Mouse (Mus musculus) forebrain, embryonic 16.5 days (tissue): ENCODE measurements at regions not wholly inside any gene's neighbourhood (a gene's known extent, or its start where the extent isn't known, plus 50 kb on each side); places are given as distances from the start of the nearest gene placed in this dataset.
"Not testable (repeated sequence)": the region's sequence is repeated elsewhere in the genome, so short reads cannot be mapped to it uniquely, and the experiment has no call there.

ENCODE experiments used
- ATAC-seq: fragments of 200-750 bp; cut with Nextera tagmentation; 2 replicates; pipeline ENCODE4 v1.8.0; 2017; ENCODE audit warnings: mild to moderate bottlenecking, moderate library complexity
- H3K27ac ChIP-seq: fragments of 300-500 bp; sonication (generic); 2 replicates; pipeline ENCODE4 v1.5.1; 2014; ENCODE audit warnings: low read length, control low read depth
- H3K27me3 ChIP-seq: fragments of 300-500 bp; sonication (generic); replicated peaks from 2 replicates; pipeline ENCODE4 v1.6.1; 2014; ENCODE audit warnings: low read length; ENCODE audit not compliant: control insufficient read depth, insufficient read depth
- H3K36me3 ChIP-seq: fragments of 300-500 bp; sonication (generic); 2 replicates; pipeline ENCODE4 v1.6.1; 2014; ENCODE audit not compliant: control insufficient read depth, insufficient read depth
- H3K4me1 ChIP-seq: fragments of 300-500 bp; sonication (generic); replicated peaks from 2 replicates; pipeline ENCODE4 v1.6.1; 2014; ENCODE audit warnings: low read length; ENCODE audit not compliant: control insufficient read depth, insufficient read depth
- H3K4me2 ChIP-seq: fragments of 300-500 bp; sonication (generic); 2 replicates; pipeline ENCODE4 v1.6.1; 2014; ENCODE audit warnings: mild to moderate bottlenecking, low read length, control low read depth
- H3K4me3 ChIP-seq: fragments of 300-500 bp; sonication (generic); replicated peaks from 2 replicates; pipeline ENCODE4 v1.5.1; 2014; ENCODE audit warnings: mild to moderate bottlenecking, low read length, control low read depth
- H3K9ac ChIP-seq: fragments of 300-500 bp; sonication (generic); replicated peaks from 2 replicates; pipeline ENCODE4 v1.6.1; 2014; ENCODE audit warnings: low read depth, low read length, control low read depth
- H3K9me3 ChIP-seq: fragments of 300-500 bp; sonication (generic); 2 replicates; pipeline ENCODE4 v1.6.1; 2016; ENCODE audit warnings: low read length; ENCODE audit not compliant: control insufficient read depth
- WGBS: fragments of 180-500 bp; shearing (Covaris S2); extraction: QIAGEN DNeasy Blood & Tissue Kit; methylation state at CpG from one replicate; pipeline ENCODE4 v1.1.7; 2014; 5-methylcytosine and 5-hydroxymethylcytosine counted together

DNA sequence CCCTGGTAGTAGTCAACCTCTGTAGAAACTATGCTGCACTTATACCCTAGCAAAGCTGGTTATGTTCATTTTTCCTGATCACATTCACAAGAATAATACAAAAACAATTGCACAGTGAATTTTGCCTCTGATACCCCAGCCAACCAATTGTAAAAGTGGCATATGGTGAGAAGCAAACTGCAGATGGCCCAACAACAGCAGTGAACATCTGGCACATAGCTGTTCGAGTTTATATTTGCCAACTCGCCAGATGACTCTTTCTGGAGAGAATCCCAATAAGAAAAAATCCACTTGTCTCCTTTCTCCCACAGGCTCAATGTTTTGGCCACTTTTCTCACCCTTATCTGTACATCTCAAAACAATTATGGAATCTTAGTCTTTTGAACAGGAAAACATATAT lies 196.5 kb upstream of the Grik2 start:
- no peaks in the 10 kb centered on the region for H3K9me3 ChIP-seq

GRCm38 (mm10) chr10:49952434-49952833 lies 163.9 kb upstream of the Grik2 start:
- no peak for ATAC-seq
- no peaks in the 10 kb centered on the region for H3K36me3 ChIP-seq
- H3K9ac ChIP-seq: no peak overlapping the region
- H3K27ac ChIP-seq: no peak overlapping the region
- no peaks in the 10 kb centered on the region for H3K27me3 ChIP-seq
- H3K4me2 ChIP-seq: no peak overlapping the region
- no peak overlapping the region for H3K4me3 ChIP-seq
- H3K4me1 ChIP-seq: no peaks in the 10 kb centered on the region
- H3K9me3 ChIP-seq: no peaks in the 10 kb centered on the region

More for the DNA sequence above, 196.5 kb upstream of the Grik2 start:
- Histone ChIP-seq H3K4me3 (no peak overlapping the region), H3K27ac (no peak overlapping the region), H3K27me3 (no peaks in the 10 kb centered on the region), H3K4me1 (no peaks in the 10 kb centered on the region), H3K4me2 (no peak overlapping the region), H3K36me3 (no peaks in the 10 kb centered on the region), H3K9ac (no peak overlapping the region)
- WGBS: 65% methylated on average over 2 of the region's 2 CpGs
- peak; percentile 75 for ATAC-seq

DNA sequence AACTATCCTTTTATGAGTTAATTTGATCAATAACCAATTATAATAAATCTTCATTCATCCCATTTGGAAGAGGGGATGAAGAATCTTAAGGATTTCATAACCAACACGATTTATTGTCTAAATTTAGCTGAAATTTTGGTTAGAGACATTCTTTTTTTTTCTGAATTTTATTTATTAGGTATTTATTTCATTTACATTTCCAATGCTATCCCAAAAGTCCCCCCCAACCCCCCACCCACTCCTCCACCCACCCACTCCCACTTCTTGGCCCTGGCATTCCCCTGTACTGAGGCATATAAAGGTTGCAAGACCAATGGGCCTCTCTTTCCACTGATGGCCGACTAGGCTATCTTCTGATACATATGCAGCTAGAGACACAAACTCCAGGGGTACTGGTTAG lies 148.7 kb upstream of the Grik2 start:
- not testable (repeated sequence) for H3K4me3 ChIP-seq, H3K36me3 ChIP-seq, H3K9ac ChIP-seq, H3K4me2 ChIP-seq, H3K9me3 ChIP-seq, H3K4me1 ChIP-seq, H3K27me3 ChIP-seq, H3K27ac ChIP-seq
- peak; percentile 45; the same call in 1 of the 2 replicates for ATAC-seq
- WGBS: 83% methylated on average over 2 of the region's 2 CpGs

DNA sequence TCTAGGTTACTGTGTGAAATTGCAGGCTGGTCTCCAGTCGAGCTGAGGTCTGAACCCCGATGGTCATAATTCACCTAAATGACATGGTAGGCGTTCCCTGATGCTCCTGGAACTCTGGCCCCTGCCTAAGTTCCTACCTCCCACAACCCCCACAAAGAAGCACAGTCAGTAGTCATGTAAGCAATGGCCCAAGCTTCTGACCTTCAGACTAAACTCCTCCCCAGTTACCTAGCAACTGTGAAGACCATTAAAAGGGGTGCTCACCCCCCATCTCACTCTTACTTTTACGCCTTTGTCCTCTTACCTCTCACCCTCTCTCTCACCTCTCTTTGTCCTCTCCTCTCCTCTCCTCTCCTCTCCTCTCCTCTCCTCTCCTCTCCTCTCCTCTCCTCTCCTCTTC lies 120.6 kb upstream of the Grik2 start:
- H3K36me3 ChIP-seq, H3K4me3 ChIP-seq, ATAC-seq, H3K9me3 ChIP-seq, H3K4me1 ChIP-seq, H3K4me2 ChIP-seq, H3K27ac ChIP-seq, H3K9ac ChIP-seq, H3K27me3 ChIP-seq: not testable (repeated sequence)
- WGBS: 91% methylated on average over 4 of the region's 4 CpGs

DNA sequence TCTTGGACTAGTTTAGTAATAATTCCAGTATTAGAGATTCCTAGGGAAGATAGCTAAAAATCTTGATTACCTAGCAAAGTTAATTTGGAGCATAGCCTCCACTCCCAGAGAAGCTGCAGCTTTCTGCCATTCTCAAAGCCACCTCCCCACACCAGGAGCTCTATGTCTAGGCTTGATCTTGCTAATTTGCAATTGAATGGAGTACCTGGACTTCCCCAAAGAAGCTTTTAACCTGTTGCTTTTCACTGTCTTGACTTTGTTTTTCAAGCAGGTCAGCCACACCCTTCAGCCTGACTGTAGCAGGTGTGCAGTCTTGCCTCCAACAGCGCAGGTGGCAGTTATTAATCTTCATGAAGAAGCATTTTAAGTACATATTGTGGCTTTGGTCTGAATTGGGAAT lies 119.6 kb upstream of the Grik2 start:
- not testable (repeated sequence) for ATAC-seq

DNA sequence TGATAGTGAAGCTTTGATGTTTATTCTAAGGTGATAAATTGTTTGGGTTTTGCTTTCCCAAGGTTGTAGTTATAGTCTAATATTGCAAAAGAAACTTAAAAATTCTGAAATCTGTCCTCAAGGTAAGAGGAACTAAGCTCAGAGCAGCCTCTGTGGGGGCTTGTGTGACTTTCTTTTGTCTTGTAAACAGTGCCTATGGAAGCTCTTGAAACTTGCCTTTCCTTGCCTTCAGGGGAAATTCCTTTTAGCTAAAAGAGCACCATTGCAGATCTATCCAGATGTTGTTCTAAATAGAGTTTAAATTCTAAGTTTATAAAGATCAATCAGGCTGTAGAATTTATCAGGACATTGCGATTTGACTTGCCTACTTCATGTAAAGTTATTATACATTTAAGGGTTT lies 116.1 kb upstream of the Grik2 start:
- WGBS: 88% methylated on average over 1 of the region's 1 CpGs
- not testable (repeated sequence) for H3K9ac ChIP-seq, ATAC-seq

More for the DNA sequence above, 119.6 kb upstream of the Grik2 start:
- not testable (repeated sequence) for H3K9me3 ChIP-seq, H3K36me3 ChIP-seq, H3K4me3 ChIP-seq, H3K27ac ChIP-seq, H3K9ac ChIP-seq, H3K4me1 ChIP-seq, H3K27me3 ChIP-seq, H3K4me2 ChIP-seq
- 81% methylated on average over 1 of the region's 1 CpGs for WGBS

DNA sequence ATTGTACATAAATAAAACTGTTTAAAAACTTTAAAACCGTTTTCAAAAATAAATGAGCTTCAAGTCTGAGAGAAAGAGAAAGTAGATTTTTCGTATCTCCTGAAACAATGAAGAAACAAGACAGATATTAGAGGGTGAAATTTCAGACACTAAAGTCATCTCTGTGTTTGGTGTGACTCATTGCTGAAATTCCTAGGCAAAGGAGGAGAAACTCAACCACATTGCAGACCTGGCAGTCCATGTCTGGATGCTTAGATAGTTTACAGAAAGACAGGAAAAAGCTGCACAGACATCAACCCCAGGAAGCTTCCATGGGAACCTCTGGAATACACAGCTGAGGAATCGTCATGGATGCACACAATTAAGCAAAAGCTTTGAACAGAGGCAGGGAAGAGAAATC lies 106.9 kb upstream of the Grik2 start:
- Histone ChIP-seq H3K4me1 (no peaks in the 10 kb centered on the region), H3K27me3 (no peaks in the 10 kb centered on the region), H3K27ac (no peak overlapping the region), H3K4me2 (no peak overlapping the region), H3K4me3 (no peak overlapping the region), H3K9ac (no peak overlapping the region), H3K9me3 (no peaks in the 10 kb centered on the region), H3K36me3 (no peaks in the 10 kb centered on the region)
- ATAC-seq: no peak
- WGBS: 80% methylated on average over 3 of the region's 3 CpGs

More for the DNA sequence above, 116.1 kb upstream of the Grik2 start:
- not testable (repeated sequence) for H3K4me2 ChIP-seq, H3K36me3 ChIP-seq, H3K27ac ChIP-seq, H3K9me3 ChIP-seq, H3K27me3 ChIP-seq, H3K4me1 ChIP-seq, H3K4me3 ChIP-seq

- Histone ChIP-seq H3K36me3 (no peaks in the 10 kb centered on the region), H3K4me3 (no peak overlapping the region), H3K9ac (no peak overlapping the region), H3K27ac (no peak overlapping the region), H3K4me2 (no peak overlapping the region), H3K27me3 (no peaks in the 10 kb centered on the region), H3K9me3 (no peaks in the 10 kb centered on the region), H3K4me1 (no peaks in the 10 kb centered on the region)
- WGBS: 72% methylated on average over 2 of the region's 2 CpGs
- no peak for ATAC-seq
These were observed 95.5 kb upstream of the Grik2 start for GRCm38 (mm10) chr10:49884106-49884505.

DNA sequence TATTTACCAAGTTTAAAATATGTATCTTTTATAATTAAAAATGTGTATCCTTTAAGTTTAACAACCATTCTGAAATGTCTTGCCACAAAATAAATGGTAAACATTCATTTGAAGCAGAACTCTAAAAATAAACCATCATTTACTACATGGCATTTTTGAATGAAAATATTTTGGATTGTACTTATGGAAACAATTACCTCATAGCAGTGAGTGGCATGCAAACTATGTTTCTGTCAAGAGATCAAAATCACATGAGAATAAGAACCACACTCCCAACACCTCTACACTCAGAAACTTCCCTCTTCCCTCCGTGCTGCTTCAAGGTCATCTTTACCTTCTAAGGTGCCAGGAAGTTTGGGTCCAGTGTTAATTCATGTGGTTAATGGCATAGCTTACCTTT lies 94.9 kb upstream of the Grik2 start:
- Histone ChIP-seq H3K27ac (no peak overlapping the region), H3K4me1 (no peaks in the 10 kb centered on the region), H3K9ac (no peak overlapping the region), H3K9me3 (no peaks in the 10 kb centered on the region), H3K4me3 (no peak overlapping the region), H3K36me3 (no peaks in the 10 kb centered on the region), H3K27me3 (no peaks in the 10 kb centered on the region), H3K4me2 (no peak overlapping the region)
- 87% methylated on average over 1 of the region's 1 CpGs for WGBS
- ATAC-seq: no peak

DNA sequence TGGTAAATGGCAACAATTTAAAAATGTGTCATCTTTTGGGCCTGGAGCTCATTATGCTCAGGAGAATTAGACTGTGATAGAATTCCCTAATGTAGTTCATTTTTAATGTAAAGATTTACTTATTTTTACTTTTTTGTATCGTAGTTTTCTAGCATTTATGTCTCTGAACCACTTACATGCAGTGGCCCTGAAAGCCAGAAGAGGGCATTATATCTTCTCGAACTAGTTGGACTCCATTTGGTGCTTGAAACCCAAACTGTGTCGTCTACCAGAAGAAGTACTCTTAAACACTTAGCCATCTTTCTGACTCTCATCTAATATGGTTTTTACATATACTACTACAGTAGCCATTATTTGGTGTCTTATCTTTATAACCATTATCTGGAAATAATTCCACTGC lies 75.2 kb upstream of the Grik2 start:
- no peaks in the 10 kb centered on the region for H3K9me3 ChIP-seq
- ATAC-seq: no peak
- no peak overlapping the region for H3K4me3 ChIP-seq
- no peak overlapping the region for H3K4me2 ChIP-seq
- H3K4me1 ChIP-seq: no peaks in the 10 kb centered on the region
- H3K27me3 ChIP-seq: no peaks in the 10 kb centered on the region
- 80% methylated on average over 3 of the region's 3 CpGs for WGBS
- H3K9ac ChIP-seq: no peak overlapping the region
- H3K36me3 ChIP-seq: no peaks in the 10 kb centered on the region
- H3K27ac ChIP-seq: no peak overlapping the region
